ENCODE assay signal across 19 mouse cellular contexts in genomic region chr7:70119517-70119916, GRCm38 (mm10).
A peak's percentile ranks its signal among the peaks of the same experiment; 100 is the strongest.
DNase-seq lines count a peak whose midpoint lies in the region; ATAC-seq and TF ChIP-seq lines count a peak whose summit lies in the region.
"Had no signal": no experiment of that assay in that cellular context is flagged by ENCODE, and none has a peak within 500 bp of the region (broad histone marks: within the 10 kb centered on the region; RNA-seq: fewer than 3 reads in every experiment).

No protein-coding gene starts in this region.

- peaks cover 76% of the 10 kb centered on the region for H3K27me3 ChIP-seq in hindbrain, embryonic 10.5 days (ENCODE audit: insufficient read depth, poor library complexity, severe bottlenecking)
- H3K27me3 ChIP-seq in hindbrain, postnatal 0 days (ENCODE audit: insufficient read depth, low read length): peaks cover 9% of the 10 kb centered on the region; the same call in 1 of the 2 replicates
- peaks cover 98% of the 10 kb centered on the region for H3K27me3 ChIP-seq in midbrain, embryonic 10.5 days (ENCODE audit: low read depth, poor library complexity, severe bottlenecking)
- H3K27me3 ChIP-seq in midbrain, embryonic 11.5 days (ENCODE audit: control insufficient read depth, insufficient read depth, low read length): peaks cover 65% of the 10 kb centered on the region
- H3K27me3 ChIP-seq in forebrain, embryonic 13.5 days: peaks cover 64% of the 10 kb centered on the region
- H3K27me3 ChIP-seq in midbrain, embryonic 16.5 days (ENCODE audit: control insufficient read depth, insufficient read depth, low read depth, low read length): peaks cover 28% of the 10 kb centered on the region
- H3K27me3 ChIP-seq: CH12.LX, Patski had no signal

- H3K9me3 ChIP-seq in hindbrain, embryonic 10.5 days: no peaks in the 10 kb centered on the region
- no peaks in the 10 kb centered on the region for H3K9me3 ChIP-seq in hindbrain, postnatal 0 days (ENCODE audit: low read length)
- no peaks in the 10 kb centered on the region for H3K9me3 ChIP-seq in midbrain, embryonic 10.5 days (replicated peaks)
- H3K9me3 ChIP-seq in midbrain, embryonic 11.5 days (ENCODE audit: control insufficient read depth, low read length): no peaks in the 10 kb centered on the region
- H3K9me3 ChIP-seq in forebrain, embryonic 13.5 days (replicated peaks): no peaks in the 10 kb centered on the region
- H3K9me3 ChIP-seq in midbrain, embryonic 16.5 days (replicated peaks; ENCODE audit: control insufficient read depth, low read length, poor library complexity, severe bottlenecking): no peaks in the 10 kb centered on the region
- H3K9me3 ChIP-seq: embryonic facial prominence, embryonic 10.5 days; heart, embryonic 12.5 days had no signal

- peak overlapping the region; percentile 50; the same call in 1 of the 2 replicates for H3K27ac ChIP-seq in hindbrain, embryonic 10.5 days
- no peak overlapping the region for H3K27ac ChIP-seq in hindbrain, postnatal 0 days
- peak overlapping the region; percentile 86; the same call in 1 of the 2 replicates for H3K27ac ChIP-seq in midbrain, embryonic 10.5 days (replicated peaks)
- H3K27ac ChIP-seq in midbrain, embryonic 11.5 days (ENCODE audit: low read depth, low read length): no peak overlapping the region
- H3K27ac ChIP-seq in forebrain, embryonic 13.5 days: peak overlapping the region; percentile 54; the same call in 1 of the 2 replicates
- H3K27ac ChIP-seq in midbrain, embryonic 16.5 days (ENCODE audit: low read length): 0 out of 2 replicates have a peak overlapping the region, but pooled peaks have one; percentile 15
- H3K27ac ChIP-seq: gastrocnemius, adult 2 months had no signal

- H3K4me3 ChIP-seq in hindbrain, embryonic 10.5 days: no peak overlapping the region
- no peak overlapping the region for H3K4me3 ChIP-seq in hindbrain, postnatal 0 days (ENCODE audit: low read length)
- no peak overlapping the region for H3K4me3 ChIP-seq in midbrain, embryonic 10.5 days
- no peak overlapping the region for H3K4me3 ChIP-seq in midbrain, embryonic 11.5 days (ENCODE audit: low read depth, low read length)
- no peak overlapping the region for H3K4me3 ChIP-seq in forebrain, embryonic 13.5 days
- H3K4me3 ChIP-seq in midbrain, embryonic 16.5 days (ENCODE audit: low read depth, low read length): no peak overlapping the region

- no peak for ATAC-seq in hindbrain, postnatal 0 days
- no peak for ATAC-seq in midbrain, embryonic 11.5 days (ENCODE audit: low FRiP score)
- no peak for ATAC-seq in forebrain, embryonic 13.5 days
- no peak for ATAC-seq in midbrain, embryonic 16.5 days
- ATAC-seq: activated CD4-positive, CD25-positive, alpha-beta regulatory T cell, adult 4 months; inflammation-experienced regulatory T-cells, adult 6 months; intestine, postnatal 0 days; Patski had no signal

- no peak for TF ChIP-seq CTCF in hindbrain, postnatal 0 days (IDR thresholded peaks at IDR 0.05; ENCODE audit: low read depth)

- no peak for DNase-seq in hindbrain, embryonic 10.5 days (ENCODE audit: low spot score)
- DNase-seq in hindbrain, postnatal 0 days (ENCODE audit: low spot score): no peak
- no peak for DNase-seq in midbrain, embryonic 10.5 days (ENCODE audit: low spot score)
- DNase-seq in midbrain, embryonic 11.5 days (ENCODE audit: low spot score, missing footprints): no peak
- no peak for DNase-seq in layer of hippocampus, postnatal 10 days (ENCODE audit: low spot score in 2 of 2)
- DNase-seq: adrenal gland, adult 2 months; adrenal gland, postnatal 25 days; cerebellum, adult 2 months; gastrocnemius, adult 2 months; gastrocnemius, postnatal 25 days had no signal

- H3K9ac ChIP-seq in hindbrain, postnatal 0 days (replicated peaks; ENCODE audit: low read length): no peak overlapping the region
- no peak overlapping the region for H3K9ac ChIP-seq in midbrain, embryonic 11.5 days (ENCODE audit: low read length)
- H3K9ac ChIP-seq in forebrain, embryonic 13.5 days: no peak overlapping the region
- H3K9ac ChIP-seq in midbrain, embryonic 16.5 days (ENCODE audit: low read depth, low read length): no peak overlapping the region
- H3K9ac ChIP-seq: heart, embryonic 12.5 days had no signal

- H3K4me1 ChIP-seq in hindbrain, embryonic 10.5 days (replicated peaks): peaks cover 53% of the 10 kb centered on the region
- H3K4me1 ChIP-seq in hindbrain, postnatal 0 days (ENCODE audit: insufficient read depth, low read length): no peaks in the 10 kb centered on the region
- H3K4me1 ChIP-seq in midbrain, embryonic 10.5 days: peaks cover 74% of the 10 kb centered on the region
- peaks cover 32% of the 10 kb centered on the region for H3K4me1 ChIP-seq in midbrain, embryonic 11.5 days (ENCODE audit: control insufficient read depth, insufficient read depth, low read length)
- peaks cover 58% of the 10 kb centered on the region for H3K4me1 ChIP-seq in forebrain, embryonic 13.5 days
- H3K4me1 ChIP-seq in midbrain, embryonic 16.5 days (ENCODE audit: control insufficient read depth, insufficient read depth, low read length): peaks cover 11% of the 10 kb centered on the region

- H3K36me3 ChIP-seq in hindbrain, embryonic 10.5 days: no peaks in the 10 kb centered on the region
- H3K36me3 ChIP-seq in hindbrain, postnatal 0 days (ENCODE audit: insufficient read depth, low read length): no peaks in the 10 kb centered on the region
- H3K36me3 ChIP-seq in midbrain, embryonic 10.5 days: no peaks in the 10 kb centered on the region
- no peaks in the 10 kb centered on the region for H3K36me3 ChIP-seq in midbrain, embryonic 11.5 days (ENCODE audit: control insufficient read depth, insufficient read depth, low read length)
- no peaks in the 10 kb centered on the region for H3K36me3 ChIP-seq in forebrain, embryonic 13.5 days (ENCODE audit: poor library complexity, severe bottlenecking)
- H3K36me3 ChIP-seq in midbrain, embryonic 16.5 days (ENCODE audit: control insufficient read depth, insufficient read depth, low read length): no peaks in the 10 kb centered on the region
- H3K36me3 ChIP-seq: embryonic facial prominence, embryonic 10.5 days; heart, embryonic 12.5 days had no signal

- H3K4me2 ChIP-seq in hindbrain, postnatal 0 days (ENCODE audit: low read depth, low read length): no peak overlapping the region
- no peak overlapping the region for H3K4me2 ChIP-seq in midbrain, embryonic 11.5 days
- no peak overlapping the region for H3K4me2 ChIP-seq in forebrain, embryonic 13.5 days
- H3K4me2 ChIP-seq in midbrain, embryonic 16.5 days (ENCODE audit: low read length): no peak overlapping the region

- 81% methylated on average over 8 of the region's 8 CpGs for WGBS in hindbrain, embryonic 10.5 days
- 80% methylated on average over 8 of the region's 8 CpGs for WGBS in hindbrain, postnatal 0 days
- 73% methylated on average over 8 of the region's 8 CpGs for WGBS in midbrain, embryonic 10.5 days
- WGBS in midbrain, embryonic 11.5 days: 68% methylated on average over 8 of the region's 8 CpGs
- WGBS in forebrain, embryonic 13.5 days: 57% methylated on average over 8 of the region's 8 CpGs
- WGBS in midbrain, embryonic 16.5 days: 72% methylated on average over 8 of the region's 8 CpGs

Comparison
In these comparisons a context has a peak if more than half of its experiments do, and no peak if none do; other contexts are left out.
1. H3K27ac ChIP-seq: peak in hindbrain, embryonic 10.5 days (single experiment), midbrain, embryonic 10.5 days (single experiment), forebrain, embryonic 13.5 days (single experiment) and midbrain, embryonic 16.5 days (single experiment); none in hindbrain, postnatal 0 days (single experiment) and midbrain, embryonic 11.5 days (single experiment).